Mouse (Mus musculus) layer of hippocampus, adult 9-10 months (tissue): ENCODE results near the gene Prmt3.

Experiments
- DNase-seq: peaks from one replicate; pipeline ENCODE4 v3.0.0; 2022; ENCODE audit warnings: low spot score

Prmt3 gene

DNA sequence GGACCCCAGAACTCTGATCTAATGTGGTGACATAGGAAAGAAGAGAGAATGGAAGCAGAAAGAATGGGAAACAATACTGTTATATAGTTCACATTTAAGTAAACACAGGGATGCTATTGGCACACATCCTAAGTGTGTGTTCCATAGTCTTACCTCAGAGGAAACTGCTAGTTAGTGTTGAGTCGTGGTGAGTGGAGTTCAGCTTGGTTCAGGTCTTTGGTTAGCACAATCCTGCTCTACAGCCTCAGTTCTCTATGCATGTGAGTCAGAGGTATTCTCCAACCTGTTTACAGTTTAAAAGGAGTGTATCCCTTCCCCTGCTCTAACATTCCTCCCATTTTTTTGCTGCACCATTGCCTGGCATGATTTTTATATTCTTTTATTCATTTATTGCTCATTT lies 19.0 kb downstream of the Prmt3 start:
- no peak for DNase-seq

DNA sequence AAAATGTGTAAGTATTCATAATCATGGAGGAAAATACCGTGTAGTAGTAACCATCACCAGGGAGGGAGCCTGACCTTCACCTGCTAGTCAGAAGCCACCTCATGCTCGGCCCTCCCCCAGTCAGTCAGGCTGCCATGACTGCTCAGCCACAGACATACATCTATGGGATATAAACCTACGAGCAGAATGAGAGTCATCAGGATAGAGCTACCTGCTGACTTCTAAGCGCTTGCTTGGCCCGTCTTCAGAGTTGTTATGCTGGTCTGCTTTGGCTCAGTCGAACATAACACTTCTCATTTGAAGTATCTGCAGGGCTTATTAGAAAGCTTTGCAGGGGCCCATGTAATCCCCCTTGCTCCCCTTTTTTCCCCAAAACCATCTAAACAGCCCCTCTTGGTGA lies 25.4 kb downstream of the Prmt3 start:
- no peak for DNase-seq

- DNase-seq = no peak
These were observed 26.6 kb downstream of the Prmt3 start for GRCm38 (mm10) chr7:49804638-49805165.

- no peak for DNase-seq
These were observed 27.5 kb downstream of the Prmt3 start for GRCm38 (mm10) chr7:49805618-49806017.

- DNase-seq = no peak
These were observed 29.0 kb downstream of the Prmt3 start for GRCm38 (mm10) chr7:49807093-49807682.

GRCm38 (mm10) chr7:49807846-49808622 lies 29.9 kb downstream of the Prmt3 start:
- no peak for DNase-seq

DNA sequence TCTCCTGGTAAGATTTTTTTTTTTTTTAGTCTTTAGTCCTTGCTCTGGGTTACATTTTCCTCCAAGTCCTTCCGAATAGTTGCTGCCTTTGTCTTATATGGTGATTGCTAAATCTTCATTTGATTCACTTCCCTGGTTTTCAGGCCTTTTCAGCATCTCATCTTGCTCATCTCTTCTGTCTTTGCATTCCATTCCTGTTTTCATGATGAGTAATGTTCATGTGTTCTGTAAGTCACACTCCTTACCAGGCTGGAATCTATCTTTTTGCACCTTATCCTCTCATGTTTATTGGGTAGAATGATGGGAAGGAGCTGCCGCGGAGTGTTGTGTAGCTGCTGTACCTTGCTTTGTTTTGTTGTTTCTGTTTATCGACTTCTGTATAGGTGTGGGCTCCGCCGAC lies 31.0 kb downstream of the Prmt3 start:
- no peak for DNase-seq

GRCm38 (mm10) chr7:49809562-49809961 lies 31.4 kb downstream of the Prmt3 start:
- DNase-seq = no peak

GRCm38 (mm10) chr7:49811346-49811745 lies 33.2 kb downstream of the Prmt3 start:
- DNase-seq = no peak

DNA sequence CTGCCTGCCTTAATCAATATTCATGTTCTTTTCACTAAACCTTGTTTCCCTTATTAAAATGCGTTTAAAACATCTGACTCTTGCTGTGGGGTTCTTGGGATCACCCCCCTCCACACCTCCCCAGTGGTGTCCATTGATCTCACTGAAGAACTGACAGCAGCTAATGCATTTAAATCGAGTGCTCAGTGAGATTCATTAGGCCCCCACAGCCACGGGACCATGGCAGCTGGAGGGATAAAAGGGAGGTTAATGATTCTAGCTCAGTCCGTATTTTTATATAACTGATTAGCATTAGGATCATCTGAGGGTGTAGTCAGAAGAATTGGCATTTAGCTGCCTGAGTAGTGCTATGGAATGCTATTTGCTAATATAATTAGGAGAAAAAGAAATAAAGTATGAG lies 41.2 kb downstream of the Prmt3 start:
- DNase-seq = no peak

DNA sequence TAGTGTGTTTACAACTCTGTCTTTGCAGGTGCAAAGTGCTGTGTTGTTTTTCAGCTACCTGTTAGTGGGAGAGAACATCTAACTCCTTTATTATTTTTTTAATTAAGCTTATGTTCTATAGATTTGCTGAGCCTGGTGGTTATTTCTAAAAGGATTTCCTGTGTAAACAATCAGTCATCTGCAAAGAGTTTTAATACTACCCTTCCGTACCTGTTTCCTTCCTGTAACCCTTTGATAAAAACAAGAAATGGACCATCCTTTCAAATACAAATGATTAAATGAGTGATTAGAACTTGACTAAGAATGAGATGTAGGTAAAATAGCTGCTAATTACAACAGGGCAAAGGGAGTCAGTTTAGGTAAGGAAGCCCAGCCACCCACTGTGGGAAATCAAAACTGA lies 43.2 kb downstream of the Prmt3 start:
- DNase-seq = no peak

DNA sequence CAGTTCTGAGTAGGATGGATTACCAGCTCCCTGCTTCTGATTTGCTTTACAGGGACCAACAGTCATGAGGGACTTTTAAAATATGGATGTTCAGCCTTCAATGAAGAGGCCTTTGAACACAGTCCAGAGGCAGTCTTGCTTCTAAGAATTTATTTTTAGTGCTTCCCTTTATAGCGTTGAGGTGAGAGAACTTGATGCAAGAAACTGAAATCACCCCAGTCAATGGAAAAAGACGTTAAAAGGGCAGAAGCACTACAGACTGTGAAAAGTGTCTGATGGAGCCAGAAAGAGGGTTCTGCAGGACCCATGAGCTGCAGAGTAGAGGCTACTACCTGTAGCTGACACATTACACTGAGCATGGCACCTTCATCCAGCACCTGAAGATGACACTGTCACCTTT lies 43.9 kb downstream of the Prmt3 start:
- no peak for DNase-seq

DNA sequence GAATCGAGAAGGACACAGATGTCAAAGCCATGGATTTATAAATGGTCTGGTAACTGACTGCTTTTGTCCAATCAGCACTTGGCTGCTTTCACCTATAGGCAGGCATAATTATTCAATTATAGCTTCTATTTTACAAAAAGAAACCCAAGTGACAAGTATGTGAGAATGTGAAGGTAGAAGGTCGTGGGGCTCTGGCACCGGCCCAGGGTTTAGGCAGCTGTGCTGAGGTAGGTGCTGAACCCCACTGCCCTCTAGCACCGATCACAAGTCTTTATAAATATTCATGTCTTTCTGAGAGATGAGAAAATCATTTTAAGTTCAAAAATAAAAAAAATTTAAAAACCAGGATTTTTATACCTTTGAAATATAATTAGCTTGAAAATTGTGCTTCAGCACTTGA lies 45.4 kb downstream of the Prmt3 start:
- DNase-seq = no peak

- no peak for DNase-seq
These were observed 45.9 kb downstream of the Prmt3 start for GRCm38 (mm10) chr7:49824043-49824442.

GRCm38 (mm10) chr7:49824581-49824980 lies 46.4 kb downstream of the Prmt3 start:
- DNase-seq = no peak

- no peak for DNase-seq
These were observed 47.3 kb downstream of the Prmt3 start for GRCm38 (mm10) chr7:49825492-49825891.

DNA sequence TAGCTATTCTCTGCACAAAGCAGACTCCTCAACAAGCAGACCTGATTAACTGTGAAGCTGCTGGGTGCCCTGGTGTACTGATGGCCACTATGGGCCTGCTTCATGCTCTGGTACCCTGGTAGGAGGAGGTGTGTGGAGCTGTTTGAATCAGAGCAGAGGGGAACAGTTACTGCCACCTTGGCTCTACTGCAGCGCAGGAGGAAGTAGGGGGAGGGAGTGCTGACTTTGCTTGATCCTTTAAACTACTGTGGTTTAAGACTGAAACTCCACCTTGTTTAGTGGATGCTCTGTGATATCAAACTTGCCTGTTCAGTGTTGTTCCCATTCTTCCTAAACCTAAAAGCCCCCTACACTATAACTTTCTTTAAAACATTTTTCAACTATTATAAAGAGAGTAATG lies 49.8 kb downstream of the Prmt3 start:
- no peak for DNase-seq

GRCm38 (mm10) chr7:49842366-49843282 lies 64.5 kb downstream of the Prmt3 start:
- DNase-seq = peak; percentile 38

DNA sequence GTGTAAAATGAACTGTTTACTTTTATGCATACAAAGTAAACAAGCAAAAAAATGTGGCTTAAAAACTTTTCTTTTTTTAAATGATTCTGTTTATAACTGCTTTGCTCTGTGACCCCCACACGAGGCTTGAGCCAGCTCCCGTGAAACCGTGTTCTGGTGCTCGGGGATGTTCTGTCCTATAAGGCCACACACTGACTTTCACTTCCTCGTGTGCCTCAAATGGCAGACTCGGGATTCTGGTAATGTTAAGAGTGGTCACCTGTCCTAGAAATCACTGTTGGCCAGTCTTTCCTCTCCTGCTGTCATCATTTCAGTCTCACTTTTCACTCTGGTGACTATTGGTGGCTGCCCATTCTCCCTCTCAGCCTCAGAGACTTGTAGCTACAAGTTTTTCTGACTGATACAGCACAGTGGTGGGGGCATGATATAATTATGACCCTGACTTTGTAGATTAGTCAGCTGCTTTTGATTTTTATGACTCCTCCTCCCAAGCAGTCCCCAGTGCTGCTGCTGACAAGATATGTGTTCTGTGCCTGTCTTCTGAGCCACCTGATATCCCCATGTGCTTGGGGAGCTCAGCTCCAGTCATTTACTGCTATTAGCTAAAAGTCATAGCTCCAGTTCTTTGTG lies 65.3 kb downstream of the Prmt3 start:
- no peak for DNase-seq

GRCm38 (mm10) chr7:49847939-49848338 lies 69.8 kb downstream of the Prmt3 start:
- no peak for DNase-seq

DNA sequence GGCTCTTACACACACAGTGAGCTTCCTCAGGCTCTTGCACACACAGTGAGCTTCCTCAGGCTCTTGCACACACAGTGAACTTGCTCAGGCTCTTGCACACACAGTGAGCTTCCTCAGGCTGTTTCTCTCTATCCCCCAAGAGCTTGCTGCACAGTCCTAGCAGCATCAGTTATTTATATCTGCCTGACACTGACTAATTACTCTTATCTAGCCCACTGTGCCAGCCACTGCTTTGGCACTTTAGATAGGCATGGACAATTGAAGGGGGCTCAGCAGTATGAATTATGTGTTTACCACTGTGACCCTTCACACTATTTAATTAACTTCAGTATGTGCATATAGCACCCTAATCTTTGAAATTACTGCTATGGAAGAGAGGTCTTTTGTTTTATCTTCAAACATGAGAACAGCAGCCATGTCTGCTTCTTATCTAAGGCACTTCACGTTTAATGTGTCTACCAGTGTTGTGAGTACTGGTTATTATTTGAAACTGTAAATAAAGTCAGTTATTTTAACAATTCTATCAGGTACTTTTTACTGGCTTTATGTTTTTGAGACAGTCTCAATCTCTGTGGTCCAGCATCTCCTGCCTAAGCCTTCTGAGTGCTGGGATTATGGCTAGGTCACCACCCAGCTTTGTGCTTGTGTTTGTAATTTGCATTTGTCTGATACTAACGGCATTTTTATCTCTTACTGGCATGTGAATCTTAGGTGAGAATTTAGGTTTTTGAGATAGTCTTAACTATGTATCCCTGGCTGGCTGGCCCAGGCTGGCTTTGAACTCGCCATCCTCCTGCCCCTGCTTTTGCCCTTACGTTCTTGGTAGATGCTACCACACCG lies 75.4 kb downstream of the Prmt3 start:
- DNase-seq = no peak
